Mouse (Mus musculus) hindbrain, embryonic 14.5 days (tissue): ENCODE data around the gene Adcy2. TPM values are rescaled to one million over a fixed set of nuclear protein-coding genes. Genes with fewer than 3 reads are reported as not detected.

Experiments used
- ATAC-seq: fragments of 200-750 bp; cut with Nextera tagmentation; 2 replicates; pipeline ENCODE4 v1.8.0; 2017; ENCODE audit warnings: moderate number of reproducible peaks, mild to moderate bottlenecking, moderate TSS enrichment, moderate library complexity; ENCODE audit not compliant: low FRiP score
- DNase-seq: peaks from one replicate; pipeline ENCODE4 v3.0.0-alpha.2; 2015; ENCODE audit warnings: low spot score
- H3K27ac ChIP-seq: fragments of 300-500 bp; sonication (generic); 2 replicates; pipeline ENCODE4 v1.5.1; 2014; ENCODE audit warnings: mild to moderate bottlenecking, moderate library complexity
- H3K27me3 ChIP-seq: fragments of 300-500 bp; sonication (generic); 2 replicates; pipeline ENCODE4 v1.6.1; 2014; ENCODE audit warnings: mild to moderate bottlenecking, low read length, mixed read lengths; ENCODE audit not compliant: control insufficient read depth, insufficient read depth
- H3K36me3 ChIP-seq: fragments of 300-500 bp; sonication (generic); replicated peaks from 2 replicates; pipeline ENCODE4 v1.6.1; 2014; ENCODE audit not compliant: control insufficient read depth, insufficient read depth
- H3K4me1 ChIP-seq: fragments of 300-500 bp; sonication (generic); replicated peaks from 2 replicates; pipeline ENCODE4 v1.6.1; 2014; ENCODE audit warnings: antibody characterized with exemption, low read length, mixed read lengths; ENCODE audit not compliant: control insufficient read depth, insufficient read depth
- H3K4me2 ChIP-seq: fragments of 300-500 bp; sonication (generic); replicated peaks from 2 replicates; pipeline ENCODE4 v1.6.1; 2014; ENCODE audit warnings: mild to moderate bottlenecking, moderate library complexity
- H3K4me3 ChIP-seq: fragments of 300-500 bp; sonication (generic); replicated peaks from 2 replicates; pipeline ENCODE4 v1.5.1; 2014; ENCODE audit warnings: mild to moderate bottlenecking, low read length
- H3K9ac ChIP-seq: fragments of 300-500 bp; sonication (generic); 2 replicates; pipeline ENCODE4 v1.6.1; 2014
- H3K9me3 ChIP-seq: fragments of 300-500 bp; sonication (generic); 2 replicates; pipeline ENCODE4 v1.6.1; 2016; ENCODE audit warnings: low read length; ENCODE audit not compliant: control insufficient read depth
- WGBS: fragments of 180-500 bp; shearing (Covaris S2); extraction: QIAGEN DNeasy Blood & Tissue Kit; methylation state at CpG from one replicate; pipeline ENCODE4 v1.1.7; 2014; 5-methylcytosine and 5-hydroxymethylcytosine counted together
- polyA plus RNA-seq: library from polyadenylated mRNA; unstranded; fragments of >200 nt; fragmentation: Nextera tagmentation; extraction: Ambion mirVana; gene quantifications from 2 replicates; pipeline ENCODE4 v1.2.1, GENCODE M21; 2014

Gene Adcy2
- polyA plus RNA-seq, 1 experiment from 2014 or later, result 15.7 TPM

GRCm38 (mm10) chr13:68985789-68986188 lies 13.6 kb downstream of the Adcy2 start:
- DNase-seq (no peak), ATAC-seq (no peak)
- H3K4me1 ChIP-seq, result no peaks in the 10 kb centered on the region
- no peaks in the 10 kb centered on the region for H3K9me3 ChIP-seq
- no peaks in the 10 kb centered on the region for H3K36me3 ChIP-seq
- no peak overlapping the region for H3K27ac ChIP-seq
- WGBS, result 80% methylated on average over 2 of the region's 2 CpGs
- H3K27me3 ChIP-seq, result no peaks in the 10 kb centered on the region
- no peak overlapping the region for H3K4me2 ChIP-seq
- no peak overlapping the region for H3K9ac ChIP-seq
- H3K4me3 ChIP-seq, result no peak overlapping the region

GRCm38 (mm10) chr13:68984000-68984399 lies 15.3 kb downstream of the Adcy2 start:
- no peaks in the 10 kb centered on the region for H3K4me1 ChIP-seq
- H3K27ac ChIP-seq, result no peak overlapping the region
- no peaks in the 10 kb centered on the region for H3K27me3 ChIP-seq
- H3K4me3 ChIP-seq, result no peak overlapping the region
- H3K9ac ChIP-seq, result no peak overlapping the region
- 83% methylated on average over 15 of the region's 15 CpGs for WGBS
- ATAC-seq (no peak), DNase-seq (no peak)
- H3K4me2 ChIP-seq, result no peak overlapping the region
- H3K36me3 ChIP-seq, result no peaks in the 10 kb centered on the region
- H3K9me3 ChIP-seq, result no peaks in the 10 kb centered on the region

- H3K9me3 ChIP-seq, result no peaks in the 10 kb centered on the region
- 90% methylated on average over 2 of the region's 2 CpGs for WGBS
- H3K27me3 ChIP-seq, result no peaks in the 10 kb centered on the region
- no peak overlapping the region for H3K4me2 ChIP-seq
- no peaks in the 10 kb centered on the region for H3K36me3 ChIP-seq
- no peak for ATAC-seq
- no peak overlapping the region for H3K4me3 ChIP-seq
- H3K27ac ChIP-seq, result no peak overlapping the region
- H3K9ac ChIP-seq, result no peak overlapping the region
- H3K4me1 ChIP-seq, result no peaks in the 10 kb centered on the region
- DNase-seq, result no peak
Observed at GRCm38 (mm10) chr13:68981048-68981447, 18.3 kb downstream of the Adcy2 start.

- DNase-seq, result no peak
- Histone ChIP-seq H3K4me2 (no peak overlapping the region), H3K36me3 (no peaks in the 10 kb centered on the region), H3K9me3 (no peaks in the 10 kb centered on the region), H3K4me3 (no peak overlapping the region), H3K27ac (no peak overlapping the region), H3K27me3 (no peaks in the 10 kb centered on the region), H3K4me1 (no peaks in the 10 kb centered on the region), H3K9ac (no peak overlapping the region)
- 50% methylated on average over 3 of the region's 3 CpGs for WGBS
- ATAC-seq, result no peak
Observed at GRCm38 (mm10) chr13:68973143-68973542, 26.2 kb downstream of the Adcy2 start.

- no peak for ATAC-seq
- H3K27ac ChIP-seq, result no peak overlapping the region
- DNase-seq, result no peak
- no peaks in the 10 kb centered on the region for H3K36me3 ChIP-seq
- H3K9me3 ChIP-seq, result no peaks in the 10 kb centered on the region
- H3K4me3 ChIP-seq, result no peak overlapping the region
- 84% methylated on average over 5 of the region's 5 CpGs for WGBS
- H3K9ac ChIP-seq, result no peak overlapping the region
- no peaks in the 10 kb centered on the region for H3K4me1 ChIP-seq
- no peak overlapping the region for H3K4me2 ChIP-seq
- H3K27me3 ChIP-seq, result no peaks in the 10 kb centered on the region
Observed at GRCm38 (mm10) chr13:68961580-68961979, 37.8 kb downstream of the Adcy2 start.

- no peaks in the 10 kb centered on the region for H3K9me3 ChIP-seq
- H3K4me1 ChIP-seq, result no peaks in the 10 kb centered on the region
- H3K9ac ChIP-seq, result no peak overlapping the region
- no peaks in the 10 kb centered on the region for H3K36me3 ChIP-seq
- H3K27ac ChIP-seq, result no peak overlapping the region
- H3K4me2 ChIP-seq, result no peak overlapping the region
- H3K27me3 ChIP-seq, result no peaks in the 10 kb centered on the region
- ATAC-seq (no peak), DNase-seq (no peak)
- no peak overlapping the region for H3K4me3 ChIP-seq
- WGBS, result 80% methylated on average over 6 of the region's 6 CpGs
Observed at GRCm38 (mm10) chr13:68960513-68960912, 38.8 kb downstream of the Adcy2 start.

- ATAC-seq (no peak), DNase-seq (no peak)
- no peaks in the 10 kb centered on the region for H3K9me3 ChIP-seq
- H3K27ac ChIP-seq, result no peak overlapping the region
- no peak overlapping the region for H3K4me2 ChIP-seq
- 88% methylated on average over 4 of the region's 4 CpGs for WGBS
- H3K9ac ChIP-seq, result no peak overlapping the region
- no peaks in the 10 kb centered on the region for H3K4me1 ChIP-seq
- H3K36me3 ChIP-seq, result no peaks in the 10 kb centered on the region
- no peak overlapping the region for H3K4me3 ChIP-seq
- H3K27me3 ChIP-seq, result no peaks in the 10 kb centered on the region
Observed at GRCm38 (mm10) chr13:68959406-68959805, 39.9 kb downstream of the Adcy2 start.

GRCm38 (mm10) chr13:68942735-68943134 lies 56.6 kb downstream of the Adcy2 start:
- ATAC-seq, result no peak
- WGBS, result 46% methylated on average over 2 of the region's 2 CpGs

GRCm38 (mm10) chr13:68941429-68941828 lies 57.9 kb downstream of the Adcy2 start:
- H3K9ac ChIP-seq, result no peak overlapping the region
- H3K4me2 ChIP-seq, result no peak overlapping the region
- no peaks in the 10 kb centered on the region for H3K9me3 ChIP-seq
- ATAC-seq (no peak), DNase-seq (no peak)
- no peak overlapping the region for H3K27ac ChIP-seq
- H3K4me3 ChIP-seq, result no peak overlapping the region
- no peaks in the 10 kb centered on the region for H3K4me1 ChIP-seq
- H3K36me3 ChIP-seq, result no peaks in the 10 kb centered on the region
- WGBS, result 98% methylated on average over 1 of the region's 1 CpGs
- no peaks in the 10 kb centered on the region for H3K27me3 ChIP-seq

More at GRCm38 (mm10) chr13:68942735-68943134, 56.6 kb downstream of the Adcy2 start:
- Histone ChIP-seq H3K4me3 (no peak overlapping the region), H3K9ac (no peak overlapping the region), H3K4me2 (no peak overlapping the region), H3K4me1 (no peaks in the 10 kb centered on the region), H3K9me3 (no peaks in the 10 kb centered on the region), H3K36me3 (no peaks in the 10 kb centered on the region), H3K27ac (no peak overlapping the region), H3K27me3 (no peaks in the 10 kb centered on the region)
- no peak for DNase-seq

GRCm38 (mm10) chr13:68932283-68932647 lies 67.1 kb downstream of the Adcy2 start:
- Histone ChIP-seq H3K4me1 (no peaks in the 10 kb centered on the region), H3K27ac (no peak overlapping the region), H3K4me3 (no peak overlapping the region), H3K9me3 (no peaks in the 10 kb centered on the region), H3K36me3 (no peaks in the 10 kb centered on the region), H3K4me2 (no peak overlapping the region), H3K9ac (no peak overlapping the region), H3K27me3 (no peaks in the 10 kb centered on the region)
- WGBS, result 68% methylated on average over 1 of the region's 1 CpGs
- DNase-seq, result no peak
- no peak for ATAC-seq
